Mouse (Mus musculus) naive thymus-derived CD4-positive, alpha-beta T cell, adult 2 months (primary cell): ENCODE measurements around the gene Farsa.

ENCODE experiments used
- DNase-seq: peaks from one replicate; pipeline ENCODE4 v3.0.0-alpha.2; 2011; ENCODE audit warnings: low read depth

Farsa gene

DNA sequence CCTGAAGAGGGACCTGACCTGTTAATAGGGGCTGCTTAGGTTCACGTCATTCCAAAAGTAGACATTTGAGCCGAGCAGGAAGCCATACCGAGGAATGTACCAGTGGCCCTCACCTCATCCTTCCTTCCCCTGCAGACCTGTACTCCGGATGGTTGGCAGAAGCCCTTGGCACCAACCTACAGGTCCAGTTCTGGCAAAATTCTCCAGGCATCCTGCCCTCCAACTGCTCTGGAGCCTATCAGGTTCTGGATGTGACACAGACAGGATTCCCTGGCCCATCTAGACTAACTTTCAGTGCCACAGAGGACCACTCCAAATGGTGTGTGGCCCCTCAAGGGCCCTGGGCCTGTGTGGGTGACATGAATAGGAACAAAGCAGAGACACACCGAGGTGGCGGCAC is 53.8 kb downstream of the Farsa start:
- DNase-seq = no peak

DNA sequence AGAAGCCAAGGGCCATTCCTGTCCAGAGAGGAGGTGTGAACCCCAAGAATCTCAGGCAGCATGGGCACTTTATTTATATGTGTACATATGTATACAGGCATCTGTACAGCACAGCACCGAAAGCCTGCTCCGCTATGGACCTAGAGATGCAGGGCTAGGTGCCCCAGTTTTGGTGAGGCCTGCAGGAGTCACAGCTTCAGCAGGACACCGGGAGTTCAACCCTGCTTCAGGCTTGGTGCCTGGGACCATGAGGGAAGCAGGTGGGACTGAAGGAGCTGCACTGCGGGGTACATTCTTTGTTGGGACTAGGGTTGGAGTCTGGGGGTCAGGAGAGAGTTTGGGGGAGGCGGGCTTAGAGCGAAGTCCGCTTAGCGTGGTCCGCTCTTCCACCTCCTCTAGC is 55.1 kb downstream of the Farsa start:
- DNase-seq = no peak

DNA sequence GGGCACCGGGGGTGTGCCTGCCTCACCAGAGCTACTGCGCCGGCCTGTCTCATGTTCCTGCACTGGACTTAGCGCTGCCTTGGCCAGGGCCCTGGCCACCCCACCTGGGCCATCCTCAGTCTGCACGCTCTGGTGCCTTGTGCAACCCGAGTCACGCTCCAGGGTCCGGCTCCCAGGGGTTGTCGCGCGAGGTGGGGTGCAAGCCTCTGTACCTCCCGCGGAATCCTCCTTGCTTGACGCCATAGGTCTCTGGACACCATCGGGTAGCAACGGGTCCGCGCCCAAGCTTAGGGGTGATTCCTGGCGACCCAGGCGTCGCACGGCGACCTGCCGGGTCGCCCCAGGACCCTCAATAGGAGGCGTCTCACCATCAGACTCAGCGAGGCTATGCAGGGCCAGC is 55.6 kb downstream of the Farsa start:
- DNase-seq = no peak

DNA sequence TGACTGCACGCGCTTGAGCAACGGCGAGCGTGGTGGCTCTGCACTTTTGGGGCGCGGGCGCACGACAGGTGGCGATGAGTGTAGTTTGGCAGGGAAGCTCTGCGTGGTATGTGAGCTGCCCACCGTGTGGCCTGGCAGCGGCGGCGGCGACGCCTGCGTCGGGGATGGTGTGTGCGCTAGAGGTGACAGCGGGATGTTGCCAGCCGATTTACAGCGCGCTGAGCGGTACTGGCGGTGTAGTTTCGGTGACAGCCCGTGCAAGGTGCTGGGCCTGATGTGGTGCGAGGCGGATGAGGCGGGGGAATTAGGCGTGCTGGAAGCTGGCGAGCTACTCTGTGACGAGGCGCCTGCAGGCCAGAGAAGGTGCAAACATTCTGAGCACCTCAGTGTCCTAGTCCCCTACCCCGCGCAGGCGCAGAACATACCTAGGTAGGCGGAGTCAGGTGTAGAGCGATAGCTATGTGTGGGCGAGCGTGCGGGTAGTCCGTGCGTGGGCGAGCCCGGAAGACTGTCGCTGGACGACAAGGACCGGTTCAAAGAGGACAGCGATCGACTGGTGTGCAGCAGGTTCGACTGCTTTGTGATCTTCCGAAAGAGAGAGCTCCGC is 56.2 kb downstream of the Farsa start:
- peak; percentile 93 for DNase-seq

DNA sequence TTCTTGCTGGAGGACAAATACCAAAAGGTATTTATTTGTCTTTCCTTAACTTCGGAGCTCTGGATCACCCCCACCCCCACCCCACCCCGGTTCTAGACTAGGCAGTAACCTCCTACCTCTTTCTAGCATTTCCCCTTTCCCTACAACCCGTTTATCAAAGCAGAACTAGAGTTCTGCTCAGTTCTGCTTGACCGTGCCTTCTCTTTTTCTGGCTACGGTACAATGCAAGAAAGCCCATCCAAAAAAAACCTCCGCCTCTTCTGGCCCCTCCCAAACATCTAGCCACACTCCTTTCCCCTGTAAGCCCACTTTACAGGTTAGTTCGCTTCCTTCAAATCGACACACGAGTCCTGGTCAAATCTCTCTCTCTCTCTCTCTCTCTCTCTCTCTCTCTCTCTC is 56.7 kb downstream of the Farsa start:
- no peak for DNase-seq

DNA sequence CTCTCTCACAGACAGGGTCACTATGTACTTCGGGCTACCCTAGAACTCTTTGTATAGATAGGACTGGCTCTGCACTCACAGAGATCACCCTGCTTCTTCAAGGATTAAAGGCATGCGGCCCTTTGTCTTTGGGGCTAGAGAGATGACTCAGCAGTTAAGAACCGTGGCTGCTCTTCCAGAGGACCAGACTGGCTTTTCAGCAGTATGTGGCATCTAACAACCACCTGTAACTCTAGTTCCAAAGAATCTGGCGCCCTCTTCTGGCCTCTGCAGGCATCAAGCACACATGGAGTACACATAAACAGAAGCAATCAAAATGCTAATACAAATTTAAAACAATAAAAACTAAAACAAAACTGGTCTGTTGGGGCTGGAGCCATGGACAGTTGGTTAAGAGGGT is 57.2 kb downstream of the Farsa start:
- DNase-seq = peak; percentile 76

DNA sequence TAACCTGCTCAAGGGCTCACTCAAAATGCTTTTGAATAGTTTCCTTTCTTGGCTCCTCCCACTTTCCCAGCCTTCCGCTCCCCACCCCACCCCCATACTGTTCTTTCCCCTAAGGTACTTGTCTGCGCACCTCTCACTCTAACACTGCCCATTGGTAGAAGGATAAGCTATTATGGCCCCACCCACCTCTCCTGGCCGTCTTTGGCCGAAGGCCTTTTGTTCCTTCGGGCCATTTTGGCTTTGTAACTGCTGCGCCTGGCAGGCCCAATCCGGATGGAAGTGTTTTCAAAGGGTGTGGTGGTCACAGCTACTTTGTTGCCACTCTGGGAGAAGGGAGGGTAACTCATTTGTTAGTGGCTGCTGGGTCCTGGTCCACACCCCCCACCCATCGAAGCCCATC is 58.5 kb downstream of the Farsa start:
- no peak for DNase-seq

DNA sequence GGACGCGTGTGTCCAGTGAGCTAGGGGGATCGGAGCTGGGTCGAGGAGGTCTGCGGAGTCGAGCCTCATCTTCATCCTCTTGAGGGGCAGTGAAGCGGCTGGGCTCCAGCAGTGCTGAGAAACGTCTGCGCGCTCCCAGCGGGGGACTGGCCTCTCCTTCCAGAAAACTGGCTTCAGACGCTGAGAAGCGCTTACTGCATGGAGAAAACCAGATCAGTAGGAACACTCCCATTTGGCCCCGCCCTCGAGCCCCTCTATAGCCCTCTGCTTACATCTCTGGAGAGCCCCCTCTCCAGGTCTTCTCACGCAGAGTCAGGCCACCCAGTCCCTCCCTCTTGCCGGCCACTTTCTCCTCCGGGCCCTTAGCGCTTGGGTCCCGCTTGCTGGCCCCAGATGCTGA is 61.0 kb downstream of the Farsa start:
- DNase-seq = no peak

DNA sequence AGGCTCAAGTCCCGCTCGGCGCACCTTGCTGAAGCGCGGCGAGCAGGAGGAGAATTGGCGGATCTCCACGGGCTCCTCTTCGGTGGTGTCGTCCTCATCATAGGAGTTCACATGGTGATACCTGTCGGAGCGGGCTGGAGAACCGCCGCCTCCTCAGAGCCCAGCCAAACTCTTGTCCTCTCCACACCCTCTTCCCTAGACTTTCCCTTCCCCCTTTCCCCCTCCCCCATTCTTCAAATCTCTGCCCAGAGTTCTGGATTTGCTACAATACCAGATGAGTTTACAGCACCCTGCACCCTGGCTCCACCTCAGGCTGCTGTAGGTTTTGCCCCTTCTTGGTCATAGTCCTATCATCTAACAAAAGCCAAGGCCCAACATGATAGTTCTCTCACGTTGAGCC is 61.9 kb downstream of the Farsa start:
- DNase-seq = no peak
